Mouse (Mus musculus): ENCODE measurements around the gene Hbb-bh1.
"Not testable (repeated sequence)": the region's sequence is repeated elsewhere in the genome, so short reads cannot be mapped to it uniquely, and the experiment has no call there.

The Hbb-bh1 gene

DNA sequence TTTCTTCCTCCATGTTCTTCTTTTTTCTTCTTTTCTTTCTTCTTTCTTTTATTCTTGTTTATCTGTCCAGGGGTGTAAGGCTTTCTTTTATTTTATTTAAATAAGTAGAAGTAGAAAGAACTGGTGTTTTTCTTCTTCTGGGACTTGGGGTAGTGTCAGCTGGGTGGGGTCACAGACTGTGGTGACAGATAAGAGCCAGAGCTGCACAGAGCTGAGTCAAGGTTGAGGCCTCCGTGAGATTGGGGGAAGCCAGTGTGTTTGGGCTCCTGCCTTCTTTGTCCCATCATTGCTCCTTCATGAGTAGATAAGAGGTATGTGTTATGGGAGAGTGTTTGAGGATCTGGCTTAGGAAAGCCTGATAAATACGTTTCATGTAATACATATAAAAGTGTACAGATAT lies 16.1 kb upstream of the Hbb-bh1 start:
- H3K27me3 ChIP-seq (ENCODE audit: insufficient read depth, low read length), result no peaks in the 10 kb centered on the region
- peaks cover 10% of the 10 kb centered on the region for H3K4me1 ChIP-seq (replicated peaks; ENCODE audit: low read depth, low read length)
- TF ChIP-seq POU5F1 (IDR thresholded peaks at IDR 0.05; ENCODE audit: borderline replicate concordance, low read length) (no peak), CTCF (conservative IDR thresholded peaks at IDR 0.05; ENCODE audit: low read length) (no peak), NANOG (IDR thresholded peaks at IDR 0.05; ENCODE audit: borderline replicate concordance, low read length) (no peak)
- no peaks in the 10 kb centered on the region for H3K9me3 ChIP-seq (ENCODE audit: low read length)
- no peaks in the 10 kb centered on the region for H3K36me3 ChIP-seq (ENCODE audit: insufficient read depth, low read length)
- no peak overlapping the region for H3K4me3 ChIP-seq (replicated peaks; ENCODE audit: low read length)

DNA sequence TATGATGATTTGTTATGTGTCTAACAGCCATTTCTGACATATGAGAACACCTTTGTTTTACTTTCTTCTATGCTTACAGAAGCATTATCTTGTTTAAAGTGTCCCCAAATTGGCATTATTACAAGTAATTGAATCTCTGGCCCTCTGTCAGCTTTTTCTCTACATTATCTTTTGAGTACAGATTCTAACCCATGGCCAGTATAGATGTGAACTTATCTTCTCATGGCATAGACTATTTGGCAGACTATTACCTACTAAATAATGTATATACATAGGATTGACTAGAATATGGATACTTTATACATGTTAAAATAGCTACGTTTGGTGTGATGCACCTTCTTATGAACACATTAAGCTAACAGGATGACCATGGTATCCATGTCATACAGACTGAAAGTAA lies 11.7 kb upstream of the Hbb-bh1 start:
- no peak overlapping the region for H3K4me3 ChIP-seq (replicated peaks; ENCODE audit: low read length)
- H3K36me3 ChIP-seq (ENCODE audit: insufficient read depth, low read length), result no peaks in the 10 kb centered on the region
- no peaks in the 10 kb centered on the region for H3K9me3 ChIP-seq (ENCODE audit: low read length)
- H3K4me1 ChIP-seq (replicated peaks; ENCODE audit: low read depth, low read length), result no peaks in the 10 kb centered on the region
- TF ChIP-seq POU5F1 (IDR thresholded peaks at IDR 0.05; ENCODE audit: borderline replicate concordance, low read length), result no peak
- H3K27me3 ChIP-seq (ENCODE audit: insufficient read depth, low read length), result no peaks in the 10 kb centered on the region

DNA sequence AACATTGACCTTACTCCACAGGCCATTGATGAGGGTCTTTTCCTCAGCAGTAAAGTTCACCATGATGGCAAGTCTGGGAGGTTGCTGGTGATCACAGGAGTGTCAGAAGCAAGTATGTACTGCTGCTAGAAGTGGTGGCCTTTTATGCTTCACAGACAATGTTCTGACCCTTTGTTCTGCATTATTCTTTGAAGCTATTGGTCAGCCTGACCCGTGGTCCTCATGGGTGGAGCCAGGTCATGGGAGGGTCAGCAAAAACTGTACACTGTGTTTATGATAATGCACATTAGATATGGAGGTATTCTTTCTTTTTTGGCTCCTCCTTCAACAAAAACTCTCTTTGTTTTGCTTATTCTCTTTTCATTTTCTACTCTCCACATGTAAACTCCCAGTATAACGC lies 10.1 kb upstream of the Hbb-bh1 start, which contains the start of gene Hbb-y:
Gene Hbb-y (minus strand): TSS at position 127 of the 400 bp plus-strand sequence.
- Histone ChIP-seq H3K27me3 (ENCODE audit: insufficient read depth, low read length) (no peaks in the 10 kb centered on the region), H3K4me1 (replicated peaks; ENCODE audit: low read depth, low read length) (no peaks in the 10 kb centered on the region), H3K9me3 (ENCODE audit: low read length) (no peaks in the 10 kb centered on the region), H3K36me3 (ENCODE audit: insufficient read depth, low read length) (no peaks in the 10 kb centered on the region), H3K4me3 (replicated peaks; ENCODE audit: low read length) (no peak within 1 kb of the TSS)
- no peak for TF ChIP-seq POU5F1 (IDR thresholded peaks at IDR 0.05; ENCODE audit: borderline replicate concordance, low read length)
- no peak for TF ChIP-seq NANOG (IDR thresholded peaks at IDR 0.05; ENCODE audit: borderline replicate concordance, low read length)
- TF ChIP-seq CTCF (conservative IDR thresholded peaks at IDR 0.05; ENCODE audit: low read length), result no peak

DNA sequence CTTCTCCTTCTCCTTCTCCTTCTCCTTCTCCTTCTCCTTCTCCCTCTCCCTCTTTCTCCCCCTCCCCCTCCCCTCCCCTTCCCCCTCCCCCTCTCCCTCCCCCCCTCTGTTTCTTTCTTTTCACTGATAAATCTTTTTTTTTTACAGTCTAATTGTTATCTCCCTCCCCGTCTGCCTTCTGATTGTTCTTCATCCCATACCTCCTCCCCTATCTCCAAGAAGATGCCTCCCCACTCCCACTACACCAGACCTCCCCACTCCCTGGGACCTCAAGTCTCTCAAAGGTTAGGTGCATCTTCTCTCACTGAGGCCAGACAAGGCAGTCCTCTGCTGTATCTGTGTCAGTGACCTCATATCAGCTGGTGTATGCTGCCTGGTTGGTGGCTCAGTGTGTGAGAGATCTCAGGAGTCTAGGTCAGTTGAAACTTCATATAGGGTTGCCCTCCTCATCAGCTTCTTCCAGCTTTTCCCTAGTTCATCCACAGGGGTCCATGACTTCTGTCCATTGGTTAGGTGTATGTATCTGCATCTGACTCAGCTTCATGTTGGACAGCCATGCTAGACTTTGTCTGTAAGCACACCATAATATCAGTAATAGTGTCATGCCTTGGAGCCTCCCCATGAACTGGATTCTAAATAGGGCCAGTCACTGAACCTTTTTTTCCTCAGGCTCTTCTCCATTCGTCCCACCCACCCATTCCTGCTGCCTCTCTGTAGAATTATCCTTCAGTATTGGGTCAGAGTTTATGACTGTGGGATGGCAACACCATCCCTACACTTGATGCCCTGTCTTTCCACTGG lies 1.8 kb upstream of the Hbb-bh1 start:
- Histone ChIP-seq H3K4me3 (replicated peaks; ENCODE audit: low read length) (no peak overlapping the region), H3K27me3 (ENCODE audit: insufficient read depth, low read length) (no peaks in the 10 kb centered on the region), H3K9me3 (ENCODE audit: low read length) (no peaks in the 10 kb centered on the region), H3K4me1 (replicated peaks; ENCODE audit: low read depth, low read length) (no peaks in the 10 kb centered on the region), H3K36me3 (ENCODE audit: insufficient read depth, low read length) (no peaks in the 10 kb centered on the region)
- TF ChIP-seq POU5F1 (IDR thresholded peaks at IDR 0.05; ENCODE audit: borderline replicate concordance, low read length), result no peak
- TF ChIP-seq CTCF (conservative IDR thresholded peaks at IDR 0.05; ENCODE audit: low read length), result no peak
- TF ChIP-seq NANOG (IDR thresholded peaks at IDR 0.05; ENCODE audit: borderline replicate concordance, low read length), result no peak

DNA sequence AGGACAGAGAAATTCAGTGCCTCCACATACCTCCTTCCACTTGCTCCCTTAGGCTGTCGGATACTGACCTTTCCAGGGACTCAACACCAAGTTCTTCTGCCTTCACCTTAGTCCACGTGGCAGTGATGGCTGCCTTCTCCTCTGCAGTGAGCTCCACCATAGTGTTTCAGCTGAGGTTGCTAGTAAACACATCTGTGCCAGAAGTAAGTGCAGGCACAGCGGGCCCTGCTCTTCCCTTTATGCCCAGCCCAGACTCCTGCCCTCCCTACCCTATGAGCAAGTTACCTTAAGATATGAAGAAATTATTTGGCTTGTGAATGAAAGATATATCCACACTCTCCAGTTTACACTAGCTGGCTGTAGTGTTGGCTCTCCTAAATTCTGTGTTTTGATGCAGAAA lies 2.7 kb downstream of the Hbb-bh1 start, which contains the start of gene Hbb-bh2:
Gene Hbb-bh2 (minus strand): TSS at position 253 of the 400 bp plus-strand sequence.
- H3K36me3 ChIP-seq (ENCODE audit: insufficient read depth, low read length), result no peaks in the 10 kb centered on the region
- no peak for TF ChIP-seq NANOG (IDR thresholded peaks at IDR 0.05; ENCODE audit: borderline replicate concordance, low read length)
- no peak for TF ChIP-seq CTCF (conservative IDR thresholded peaks at IDR 0.05; ENCODE audit: low read length)
- no peak for TF ChIP-seq POU5F1 (IDR thresholded peaks at IDR 0.05; ENCODE audit: borderline replicate concordance, low read length)
- H3K27me3 ChIP-seq (ENCODE audit: insufficient read depth, low read length), result no peaks in the 10 kb centered on the region
- H3K4me1 ChIP-seq (replicated peaks; ENCODE audit: low read depth, low read length), result no peaks in the 10 kb centered on the region
- no peak within 1 kb of the TSS for H3K4me3 ChIP-seq (replicated peaks; ENCODE audit: low read length)
- H3K9me3 ChIP-seq (ENCODE audit: low read length), result no peaks in the 10 kb centered on the region

DNA sequence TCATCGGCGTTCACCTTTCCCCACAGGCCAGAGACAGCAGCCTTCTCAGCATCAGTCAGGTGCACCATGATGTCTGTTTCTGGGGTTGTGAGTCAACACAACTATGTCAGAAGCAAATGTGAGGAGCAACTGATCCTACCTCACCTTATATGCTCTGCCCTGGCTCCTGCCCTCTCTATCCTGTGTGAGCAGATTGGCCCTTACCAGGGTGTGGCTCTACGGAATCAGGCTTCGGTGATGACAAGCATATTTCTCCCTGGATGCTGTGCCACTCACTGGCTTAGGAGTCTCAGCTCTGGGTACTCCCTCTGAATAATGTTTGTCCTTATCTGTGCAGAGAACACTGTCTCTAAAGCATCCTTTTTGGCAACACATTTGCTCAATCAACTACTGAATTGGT lies 15.2 kb downstream of the Hbb-bh1 start, which contains the start of gene Hbb-bs:
Gene Hbb-bs (minus strand): TSS at position 289 of the 400 bp plus-strand sequence.
- no peaks in the 10 kb centered on the region for H3K27me3 ChIP-seq (ENCODE audit: insufficient read depth, low read length)
- TF ChIP-seq CTCF (conservative IDR thresholded peaks at IDR 0.05; ENCODE audit: low read length) (no peak), NANOG (IDR thresholded peaks at IDR 0.05; ENCODE audit: borderline replicate concordance, low read length) (no peak), POU5F1 (IDR thresholded peaks at IDR 0.05; ENCODE audit: borderline replicate concordance, low read length) (no peak)

DNA sequence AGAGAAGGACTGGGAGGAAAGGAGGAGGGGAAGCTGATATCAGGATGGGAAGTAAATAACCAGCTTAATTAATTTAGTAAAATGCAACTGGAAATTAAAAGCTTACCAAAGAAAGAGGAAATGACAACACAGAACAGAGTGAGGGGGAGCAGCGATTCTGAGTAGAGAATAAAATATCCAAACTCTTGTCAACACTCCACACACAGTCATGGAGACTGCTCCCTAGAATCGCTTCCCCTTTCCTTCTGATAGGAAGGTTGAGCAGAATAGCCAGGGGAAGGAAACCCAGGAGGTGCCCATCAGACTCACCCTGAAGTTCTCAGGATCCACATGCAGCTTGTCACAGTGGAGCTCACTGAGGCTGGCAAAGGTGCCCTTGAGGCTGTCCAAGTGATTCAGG lies 15.8 kb downstream of the Hbb-bh1 start:
- not testable (repeated sequence) for H3K27me3 ChIP-seq (ENCODE audit: insufficient read depth, low read length); H3K36me3 ChIP-seq (ENCODE audit: insufficient read depth, low read length); H3K4me3 ChIP-seq (replicated peaks; ENCODE audit: low read length); H3K9me3 ChIP-seq (ENCODE audit: low read length); H3K4me1 ChIP-seq (replicated peaks; ENCODE audit: low read depth, low read length)

More for the DNA sequence above, 15.2 kb downstream of the Hbb-bh1 start, which contains the start of gene Hbb-bs:
- Histone ChIP-seq H3K4me1 (replicated peaks; ENCODE audit: low read depth, low read length) (no peaks in the 10 kb centered on the region), H3K4me3 (replicated peaks; ENCODE audit: low read length) (no peak within 1 kb of the TSS), H3K36me3 (ENCODE audit: insufficient read depth, low read length) (no peaks in the 10 kb centered on the region), H3K9me3 (ENCODE audit: low read length) (no peaks in the 10 kb centered on the region)

DNA sequence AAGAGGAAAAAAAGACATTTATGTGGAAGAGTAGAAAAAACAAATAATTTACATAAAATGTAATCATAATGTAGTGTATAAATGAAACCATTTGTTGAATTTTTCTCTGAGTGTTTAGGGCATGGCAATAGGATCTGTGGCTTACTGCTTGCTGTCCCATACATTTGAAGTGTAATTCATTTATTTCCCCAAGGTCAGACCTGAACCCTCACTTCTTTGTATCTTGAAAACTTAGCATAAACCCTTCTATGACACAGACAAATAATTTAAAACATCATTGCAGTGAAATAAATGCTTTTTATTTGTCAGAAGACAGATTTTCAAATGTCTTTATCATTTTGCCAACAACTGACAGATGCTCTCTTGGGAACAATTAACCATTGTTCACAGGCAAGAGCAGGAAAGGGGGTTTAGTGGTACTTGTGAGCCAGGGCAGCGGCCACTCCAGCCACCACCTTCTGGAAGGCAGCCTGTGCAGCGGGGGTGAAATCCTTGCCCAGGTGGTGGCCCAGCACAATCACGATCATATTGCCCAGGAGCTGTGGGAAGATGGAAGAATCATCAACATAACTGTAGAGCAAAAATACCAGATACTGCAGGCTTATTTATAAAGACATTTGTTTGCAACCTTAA lies 16.6 kb downstream of the Hbb-bh1 start:
- TF ChIP-seq CTCF (conservative IDR thresholded peaks at IDR 0.05; ENCODE audit: low read length) (no peak), NANOG (IDR thresholded peaks at IDR 0.05; ENCODE audit: borderline replicate concordance, low read length) (no peak), POU5F1 (IDR thresholded peaks at IDR 0.05; ENCODE audit: borderline replicate concordance, low read length) (no peak)
- no peaks in the 10 kb centered on the region for H3K36me3 ChIP-seq (ENCODE audit: insufficient read depth, low read length)
- no peaks in the 10 kb centered on the region for H3K27me3 ChIP-seq (ENCODE audit: insufficient read depth, low read length)
- H3K4me1 ChIP-seq (replicated peaks; ENCODE audit: low read depth, low read length), result no peaks in the 10 kb centered on the region
- no peaks in the 10 kb centered on the region for H3K9me3 ChIP-seq (ENCODE audit: low read length)
- no peak overlapping the region for H3K4me3 ChIP-seq (replicated peaks; ENCODE audit: low read length)

All from E14TG2a.4 (cell line).